Mouse (Mus musculus): ENCODE results near the gene Kdm2b.

Kdm2b gene

GRCm38 (mm10) chr5:123011705-123012104 lies 22.1 kb upstream of the Kdm2b start:
- no peak for DNase-seq (ENCODE audit: low read depth, low spot score)

GRCm38 (mm10) chr5:123010806-123011205 lies 21.2 kb upstream of the Kdm2b start:
- no peak for DNase-seq (ENCODE audit: low read depth, low spot score)

- no peak for DNase-seq (ENCODE audit: low read depth, low spot score)
Observed at GRCm38 (mm10) chr5:123009873-123010272, 20.2 kb upstream of the Kdm2b start.

- DNase-seq (ENCODE audit: low read depth, low spot score) = no peak
Observed at GRCm38 (mm10) chr5:123008877-123009493, 19.4 kb upstream of the Kdm2b start.

GRCm38 (mm10) chr5:123005716-123006592 lies 16.3 kb upstream of the Kdm2b start:
- no peak for DNase-seq (ENCODE audit: low read depth, low spot score)

GRCm38 (mm10) chr5:123000901-123001300 lies 11.3 kb upstream of the Kdm2b start:
- no peak for DNase-seq (ENCODE audit: low read depth, low spot score)

GRCm38 (mm10) chr5:122997205-122998204 lies 7.9 kb upstream of the Kdm2b start:
- no peak for DNase-seq (ENCODE audit: low read depth, low spot score)

GRCm38 (mm10) chr5:122994910-122995309 lies 5.3 kb upstream of the Kdm2b start:
- DNase-seq (ENCODE audit: low read depth, low spot score) = no peak

- no peak for DNase-seq (ENCODE audit: low read depth, low spot score)
Observed at GRCm38 (mm10) chr5:122994303-122994846, 4.8 kb upstream of the Kdm2b start.

- no peak for DNase-seq (ENCODE audit: low read depth, low spot score)
Observed at GRCm38 (mm10) chr5:122993811-122994210, 4.2 kb upstream of the Kdm2b start.

- DNase-seq (ENCODE audit: low read depth, low spot score) = no peak
Observed at GRCm38 (mm10) chr5:122991350-122992004, 1.9 kb upstream of the Kdm2b start.

GRCm38 (mm10) chr5:122990411-122991160 lies 963 bp upstream of the Kdm2b start:
- DNase-seq (ENCODE audit: low read depth, low spot score) = no peak

- no peak for DNase-seq (ENCODE audit: low read depth, low spot score)
Observed at GRCm38 (mm10) chr5:122989001-122989525, 560 bp downstream of the Kdm2b start.

GRCm38 (mm10) chr5:122988021-122988751 lies 1.4 kb downstream of the Kdm2b start:
- no peak for DNase-seq (ENCODE audit: low read depth, low spot score)

GRCm38 (mm10) chr5:122987211-122988020 lies 2.2 kb downstream of the Kdm2b start:
- no peak for DNase-seq (ENCODE audit: low read depth, low spot score)

- DNase-seq (ENCODE audit: low read depth, low spot score) = no peak
Observed at GRCm38 (mm10) chr5:122986091-122986493, 3.5 kb downstream of the Kdm2b start.

GRCm38 (mm10) chr5:122985276-122985675 lies 4.3 kb downstream of the Kdm2b start:
- no peak for DNase-seq (ENCODE audit: low read depth, low spot score)

- no peak for DNase-seq (ENCODE audit: low read depth, low spot score)
Observed at GRCm38 (mm10) chr5:122984483-122984882, 5.1 kb downstream of the Kdm2b start.
